Mouse (Mus musculus): ENCODE results near the gene Luc7l2.
"Not testable (repeated sequence)": the region's sequence is repeated elsewhere in the genome, so short reads cannot be mapped to it uniquely, and the experiment has no call there.

The Luc7l2 gene
- long read RNA-seq, experiment 1, partial matches to known transcripts, result 3 of 10 reads
- long read RNA-seq, experiment 1, other reads (novel, unspliced or antisense), result 7 of 10 reads
- long read RNA-seq, experiment 2, partial matches to known transcripts, result 0 of 11 reads
- long read RNA-seq, experiment 2, other reads (novel, unspliced or antisense), result 11 of 11 reads

GRCm38 (mm10) chr6:38551062-38551988 lies at the start of gene Luc7l2:
TSS of gene Luc7l2 (plus strand) at chr6:38551334.
- intact Hi-C loops (cut with DNase I), result loop anchor here (2.0 kb wide), 1 partner anchor 17 kb away; no protein-coding TSS in a partner anchor

DNA sequence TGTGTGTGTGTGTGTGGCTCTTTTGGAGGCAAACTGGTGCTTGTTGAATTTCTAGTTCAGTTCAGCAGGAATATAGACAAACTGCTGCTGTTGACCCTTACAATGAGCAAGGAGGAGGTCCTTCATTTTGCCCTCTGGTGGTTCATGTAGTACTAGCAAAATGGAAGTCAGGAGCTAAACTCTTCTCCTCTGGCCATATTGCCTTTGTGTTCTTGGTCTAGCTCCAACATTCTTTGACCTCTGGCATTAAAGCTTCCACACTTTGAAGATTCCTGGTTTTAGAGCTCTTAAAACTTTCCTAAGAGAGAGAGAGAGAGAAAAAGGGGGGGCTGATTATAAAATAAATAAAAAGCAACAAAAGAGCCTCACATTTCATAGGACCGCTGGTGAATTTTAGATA lies 39.0 kb upstream of the Luc7l2 start:
- intact Hi-C loops (cut with DNase I), result no loop called here

GRCm38 (mm10) chr6:38512830-38513229 lies 38.3 kb upstream of the Luc7l2 start:
- intact Hi-C loops (cut with DNase I), result no loop called here

DNA sequence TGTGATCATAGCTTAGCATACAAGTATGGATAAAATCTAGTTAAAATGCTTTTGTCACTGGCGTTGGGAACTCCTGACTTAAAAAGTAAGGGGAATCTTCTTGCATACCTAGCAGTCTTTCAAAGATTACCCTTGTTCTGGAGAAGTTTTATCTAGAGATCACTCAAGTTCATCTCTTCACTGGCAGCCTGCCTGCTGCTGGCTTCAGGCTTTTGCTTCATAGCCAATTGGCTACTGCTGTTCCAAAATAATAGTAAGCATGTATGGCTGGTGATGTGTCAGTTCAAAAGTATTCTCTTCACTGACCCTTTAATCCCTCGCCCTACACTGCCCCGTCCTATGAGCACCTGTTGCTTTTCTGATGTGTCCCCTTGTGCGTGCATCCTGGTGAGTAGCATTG lies 35.9 kb upstream of the Luc7l2 start:
- intact Hi-C loops (cut with DNase I), result no loop called here

DNA sequence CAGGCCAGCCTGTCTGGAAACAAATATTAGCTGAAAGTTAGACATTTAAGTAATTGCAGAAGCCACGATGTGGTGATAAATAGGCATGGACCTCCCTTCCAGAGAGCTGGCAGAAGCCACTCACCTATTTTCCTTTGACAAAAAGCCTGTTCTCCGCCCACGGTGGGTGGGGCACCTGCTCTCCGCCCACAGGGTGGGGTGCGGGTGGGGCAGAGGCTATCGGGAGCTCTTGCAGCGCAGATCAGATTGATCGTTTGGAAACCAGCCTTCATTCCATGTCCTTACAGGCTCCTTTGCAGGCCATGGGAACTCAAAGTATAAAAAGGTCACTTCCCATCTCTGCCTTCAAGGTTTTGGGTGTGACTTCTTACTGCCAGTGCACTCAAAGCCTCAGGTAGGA lies 27.3 kb upstream of the Luc7l2 start:
- intact Hi-C loops (cut with DNase I), result no loop called here

- intact Hi-C loops (cut with DNase I), result loop anchor here (5.0 kb wide), 1 partner anchor 39 kb away; no protein-coding TSS in a partner anchor
Observed at GRCm38 (mm10) chr6:38531211-38531820, 19.8 kb upstream of the Luc7l2 start.

- intact Hi-C loops (cut with DNase I), result loop anchor here (5.0 kb wide), 1 partner anchor 40 kb away; no protein-coding TSS in a partner anchor
Observed at GRCm38 (mm10) chr6:38532500-38533420, 18.4 kb upstream of the Luc7l2 start.

DNA sequence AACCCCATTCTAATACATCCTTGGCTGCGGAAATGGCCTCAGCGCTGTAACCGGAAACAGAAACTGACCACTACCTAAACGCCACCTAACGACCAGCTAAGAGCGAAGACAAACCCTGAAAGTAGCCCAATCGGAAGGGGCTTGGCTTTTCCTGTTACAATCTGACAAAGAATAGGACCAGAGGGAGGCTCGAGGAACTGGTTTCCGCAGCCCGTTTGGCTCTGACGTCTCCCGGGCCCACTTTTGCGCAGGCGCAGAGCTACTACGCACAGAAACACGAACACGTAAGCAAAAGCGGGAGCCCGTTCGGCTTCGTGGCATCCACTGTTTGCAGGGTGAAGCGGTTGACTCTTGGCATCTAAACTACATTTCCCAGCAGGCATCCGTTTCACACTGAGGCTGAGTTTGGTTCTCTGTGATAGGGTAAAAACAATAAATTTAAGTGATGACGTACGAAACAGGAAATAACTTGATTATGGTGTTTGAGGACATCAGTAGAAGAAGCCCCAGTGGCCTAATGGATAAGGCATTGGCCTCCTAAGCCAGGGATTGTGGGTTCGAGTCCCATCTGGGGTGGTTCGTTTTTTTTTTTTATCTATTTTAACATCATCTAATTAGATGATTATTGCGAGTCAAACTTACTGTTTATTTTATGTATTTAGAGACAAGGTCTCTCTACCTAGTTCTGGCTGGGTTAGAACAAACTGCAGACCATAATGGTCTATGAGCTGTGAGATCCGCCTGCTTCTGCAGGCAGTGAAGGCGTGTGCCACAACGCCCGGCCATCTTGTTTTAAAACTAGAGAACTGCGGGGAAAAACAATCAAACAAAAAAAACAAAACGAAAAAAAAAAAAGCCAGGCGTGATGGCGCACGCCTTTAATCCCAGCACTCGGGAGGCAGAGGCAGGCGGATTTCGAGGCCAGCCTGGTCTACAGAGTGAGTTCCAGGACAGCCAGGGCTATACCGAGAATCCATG lies 17.4 kb upstream of the Luc7l2 start, which contains the start of gene Fmc1:
Gene Fmc1 (plus strand): TSS at position 75 of the 978 bp plus-strand sequence.
- intact Hi-C loops (cut with DNase I), result loop anchor here (2.0 to 5.0 kb wide), 2 partner anchors 17 to 41 kb away; partner anchors contain the start of gene Luc7l2

DNA sequence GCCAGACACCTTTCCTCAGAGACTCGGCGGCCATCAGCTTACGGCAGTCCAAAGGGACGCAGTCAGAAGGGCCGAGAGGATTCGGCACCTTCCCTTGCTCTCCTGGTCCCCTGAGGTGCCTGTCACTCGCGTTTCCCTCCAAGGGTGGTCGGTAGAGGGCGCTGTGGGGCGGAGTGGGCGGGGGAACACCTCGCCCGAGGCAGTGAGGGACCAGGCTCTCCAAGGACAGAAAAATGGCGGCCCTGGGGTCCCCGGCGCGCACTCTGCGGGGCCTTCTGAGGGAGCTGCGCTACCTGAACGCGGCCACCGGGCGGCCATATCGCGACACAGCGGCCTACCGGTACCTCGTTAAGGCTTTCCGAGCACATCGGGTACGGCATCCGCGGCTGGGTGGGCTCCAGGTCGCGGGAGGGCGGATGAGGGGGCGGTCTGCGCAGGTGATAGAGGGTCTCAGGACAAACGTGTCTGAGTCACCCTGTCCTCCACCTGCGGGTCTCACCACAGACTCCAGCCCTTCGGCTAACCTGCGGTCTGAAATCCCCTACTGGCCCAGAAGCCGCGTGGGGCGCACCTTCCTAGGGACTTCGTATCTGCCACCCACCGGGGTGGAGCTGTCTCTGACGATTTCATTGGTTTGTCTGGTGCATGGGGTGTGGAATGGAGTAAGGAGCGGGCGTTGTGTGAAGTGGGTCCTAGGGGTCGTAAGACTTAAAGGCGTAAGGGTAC lies 16.3 kb upstream of the Luc7l2 start:
- intact Hi-C loops (cut with DNase I), result loop anchor here (2.0 to 5.0 kb wide), 2 partner anchors 16 to 43 kb away; partner anchors contain the start of gene Luc7l2

- intact Hi-C loops (cut with DNase I), result loop anchor here (2.0 kb wide), 1 partner anchor 15 kb away; the partner anchor contains the start of gene Luc7l2
Observed at GRCm38 (mm10) chr6:38535366-38535690, 15.8 kb upstream of the Luc7l2 start.

GRCm38 (mm10) chr6:38535788-38536187 lies 15.3 kb upstream of the Luc7l2 start:
- intact Hi-C loops (cut with DNase I), result loop anchor here (2.0 kb wide), 1 partner anchor 15 kb away; the partner anchor contains the start of gene Luc7l2

GRCm38 (mm10) chr6:38544141-38544540 lies 7.0 kb upstream of the Luc7l2 start:
- intact Hi-C loops (cut with DNase I), result not testable (repeated sequence)

GRCm38 (mm10) chr6:38547005-38547404 lies 4.1 kb upstream of the Luc7l2 start:
- intact Hi-C loops (cut with DNase I), result not testable (repeated sequence)

- intact Hi-C loops (cut with DNase I), result no loop called here
Observed at GRCm38 (mm10) chr6:38547707-38548106, 3.4 kb upstream of the Luc7l2 start.

DNA sequence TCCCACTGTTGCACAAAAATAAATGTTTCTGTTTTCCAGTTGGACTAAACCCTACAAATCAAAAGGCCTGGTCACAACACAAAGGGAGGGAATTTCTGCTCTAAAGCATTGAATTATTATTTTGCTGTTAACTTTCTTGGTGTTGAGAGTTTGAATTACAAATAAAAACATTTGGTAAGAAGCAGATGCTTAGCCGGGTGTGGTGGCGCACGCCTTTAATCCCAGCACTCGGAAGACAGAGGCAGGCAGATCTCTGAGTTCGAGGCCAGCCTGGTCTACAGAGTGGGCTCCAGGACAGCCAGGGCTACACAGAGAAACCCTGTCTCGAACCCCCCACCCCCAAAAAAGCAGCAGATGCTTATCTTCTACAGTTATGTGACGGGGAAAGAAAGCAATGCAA lies 2.5 kb upstream of the Luc7l2 start:
- intact Hi-C loops (cut with DNase I), result not testable (repeated sequence)

DNA sequence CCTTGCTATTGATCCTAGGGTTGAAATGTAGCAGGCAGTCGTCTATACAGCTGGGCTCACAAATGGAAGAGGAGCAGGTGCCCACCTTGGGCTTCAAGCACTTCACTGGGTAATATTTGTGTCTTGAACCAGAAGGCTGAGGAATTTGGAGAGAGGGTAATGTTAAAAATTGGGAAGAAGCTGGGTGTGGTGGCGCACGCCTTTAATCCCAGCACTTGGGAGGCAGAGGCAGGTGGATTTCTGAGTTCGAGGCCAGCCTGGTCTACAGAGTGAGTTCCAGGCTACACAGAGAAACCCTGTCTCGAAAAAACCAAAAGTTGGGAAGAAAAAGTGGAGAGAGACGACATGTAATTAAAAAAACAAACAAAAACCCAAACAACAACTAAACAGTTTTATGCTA lies 1.3 kb upstream of the Luc7l2 start:
- intact Hi-C loops (cut with DNase I), result loop anchor here (2.0 kb wide), 1 partner anchor 15 kb away; no protein-coding TSS in a partner anchor

DNA sequence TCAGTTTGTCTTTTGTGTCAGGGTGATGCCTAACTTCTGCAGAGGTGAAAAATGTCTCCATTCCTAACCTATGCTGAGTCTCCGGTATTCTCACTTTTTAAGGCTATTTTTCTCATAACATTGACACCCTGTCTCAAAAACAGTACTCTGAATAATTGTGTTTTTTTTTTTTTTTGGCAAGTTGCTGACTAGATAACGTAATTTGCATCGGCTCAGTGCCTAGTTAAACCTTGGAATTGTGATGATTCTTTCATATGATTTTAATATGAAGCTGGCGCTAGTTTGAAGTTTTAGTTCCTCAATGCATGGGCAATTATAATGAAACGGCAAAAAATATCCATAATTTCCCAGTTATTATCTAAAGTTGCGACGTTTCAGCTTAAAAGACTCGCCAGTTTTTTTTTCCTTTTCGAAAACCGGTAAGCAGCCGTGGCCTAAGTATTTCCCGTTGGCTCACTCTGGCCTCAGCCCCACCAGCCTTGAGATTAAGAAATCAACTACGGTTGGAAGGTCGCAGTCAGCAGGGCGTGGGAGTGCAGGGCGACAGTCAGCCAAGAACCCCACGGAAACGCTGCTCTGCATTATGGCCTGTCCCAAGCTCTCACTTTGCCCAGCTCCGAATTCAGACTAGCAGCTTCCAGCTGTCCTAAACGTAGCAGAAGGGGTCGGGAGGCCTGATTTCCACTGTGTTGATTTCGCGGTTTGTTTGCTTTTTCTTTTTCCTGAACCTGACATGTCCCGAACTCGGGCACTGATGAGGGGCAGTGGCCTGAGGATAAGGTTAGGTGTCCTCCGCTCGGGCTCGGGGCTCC lies 678 bp upstream of the Luc7l2 start:
- intact Hi-C loops (cut with DNase I), result loop anchor here (2.0 kb wide), 1 partner anchor 16 kb away; no protein-coding TSS in a partner anchor
